Mouse (Mus musculus) cerebellum, adult 2 months (tissue): ENCODE measurements around the gene Clcn2.

ENCODE experiments used
- CTCF ChIP-seq: fragments of 200-500 bp; IDR thresholded peaks from 2 replicates; pipeline ENCODE4 v1.5.1; 2011; ENCODE audit warnings: low read depth, mild to moderate bottlenecking, control low read depth, low read length, moderate library complexity, borderline replicate concordance; ENCODE audit not compliant: insufficient read depth
- POLR2A ChIP-seq: fragments of 200-500 bp; IDR thresholded peaks from 2 replicates; pipeline ENCODE4 v1.6.1; 2011; ENCODE audit warnings: low read length, control low read depth, borderline replicate concordance; ENCODE audit not compliant: insufficient read depth

DNA sequence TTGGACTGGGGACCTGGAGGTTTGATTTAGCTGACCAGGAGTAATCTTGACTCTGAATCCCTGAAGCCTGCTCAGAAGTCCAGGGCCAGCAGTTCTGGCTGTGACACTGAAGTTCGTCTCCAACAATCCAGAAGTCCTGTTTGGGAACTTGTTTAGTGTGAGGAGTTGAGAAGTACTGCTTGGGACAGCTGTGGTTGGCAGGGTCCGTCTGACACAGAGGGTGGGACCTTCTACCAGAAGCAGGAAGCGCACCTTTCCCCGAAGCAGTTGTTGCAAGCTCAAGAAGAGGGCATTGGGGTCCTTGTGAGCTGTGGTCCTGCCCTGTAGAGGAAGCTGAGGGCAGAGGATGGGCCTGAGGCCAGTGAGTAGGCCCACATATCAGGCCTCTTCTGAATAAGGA is 8.2 kb upstream of the Clcn2 start:
- TF ChIP-seq POLR2A: no peak
- TF ChIP-seq CTCF: no peak
